In genomic region chr1:45147019-45147418, GRCm38 (mm10) we compare ENCODE assay signal across 25 mouse cellular contexts.
DNase-seq lines count a peak whose midpoint lies in the region; ATAC-seq and TF ChIP-seq lines count a peak whose summit lies in the region.
"Had no signal": no experiment of that assay in that cellular context is flagged by ENCODE, and none has a peak within 500 bp of the region (broad histone marks: within the 10 kb centered on the region; RNA-seq: fewer than 3 reads in every experiment).

No protein-coding gene starts in this region.

- no peak for DNase-seq in frontal cortex, postnatal 10 days (ENCODE audit: low spot score in 2 of 2)
- peak; percentile 5 for DNase-seq in limb, embryonic 14.5 days (ENCODE audit: low spot score)
- no peak for DNase-seq in limb, embryonic 10.5 days (ENCODE audit: low spot score)
- DNase-seq in cerebellum, postnatal 14 days, result no peak
- DNase-seq in embryo, embryonic 10.5 days (ENCODE audit: low spot score), result no peak
- DNase-seq: adrenal gland, adult 2 months; adrenal gland, postnatal 14 days; B cell, adult 2 months; cerebellum, adult 18-20 months; cerebellum, adult 9-10 months; cerebellum, postnatal 25 days; embryo, embryonic 11 days; forebrain, postnatal 0 days; gastrocnemius, postnatal 10 days; gastrocnemius, postnatal 36 days had no signal

- H3K9me3 ChIP-seq in limb, embryonic 14.5 days (ENCODE audit: control insufficient read depth, low read length), result no peaks in the 10 kb centered on the region
- no peaks in the 10 kb centered on the region for H3K9me3 ChIP-seq in limb, embryonic 10.5 days (replicated peaks)
- H3K9me3 ChIP-seq: embryonic facial prominence, embryonic 10.5 days; embryonic facial prominence, embryonic 13.5 days; G1E; hindbrain, embryonic 12.5 days; hindbrain, embryonic 15.5 days had no signal

- 38% methylated on average over 2 of the region's 2 CpGs for WGBS in limb, embryonic 14.5 days
- whole genome bisulfite sequencing in limb, embryonic 10.5 days, result 68% methylated on average over 2 of the region's 2 CpGs

- peak; percentile 55 for ATAC-seq in frontal cortex, adult (ENCODE audit: low TSS enrichment)
- ATAC-seq in limb, embryonic 14.5 days (ENCODE audit: low FRiP score, low read depth), result no peak
- ATAC-seq: forebrain, embryonic 14.5 days; forebrain, postnatal 0 days; intestine, postnatal 0 days had no signal

- no peaks in the 10 kb centered on the region for H3K27me3 ChIP-seq in limb, embryonic 14.5 days (ENCODE audit: control insufficient read depth, insufficient read depth, low read length)
- no peaks in the 10 kb centered on the region for H3K27me3 ChIP-seq in limb, embryonic 10.5 days (ENCODE audit: low read depth, poor library complexity, severe bottlenecking)
- H3K27me3 ChIP-seq: CH12.LX; embryonic facial prominence, embryonic 13.5 days; hindbrain, embryonic 12.5 days; hindbrain, embryonic 15.5 days had no signal

- H3K4me2 ChIP-seq in limb, embryonic 14.5 days (replicated peaks; ENCODE audit: low read depth, low read length, severe bottlenecking), result no peak overlapping the region
- H3K4me2 ChIP-seq: embryonic facial prominence, embryonic 13.5 days; hindbrain, embryonic 12.5 days; hindbrain, embryonic 15.5 days had no signal

- H3K36me3 ChIP-seq in limb, embryonic 14.5 days (ENCODE audit: control insufficient read depth, insufficient read depth, low read length), result no peaks in the 10 kb centered on the region
- no peaks in the 10 kb centered on the region for H3K36me3 ChIP-seq in limb, embryonic 10.5 days
- H3K36me3 ChIP-seq: embryonic facial prominence, embryonic 10.5 days; embryonic facial prominence, embryonic 13.5 days; G1E; hindbrain, embryonic 12.5 days; hindbrain, embryonic 15.5 days had no signal

- no peak for TF ChIP-seq CTCF in embryonic fibroblast, embryonic 13.5 days (IDR thresholded peaks at IDR 0.05; ENCODE audit: borderline replicate concordance, insufficient read depth, low read length)

- H3K4me1 ChIP-seq in limb, embryonic 14.5 days (ENCODE audit: control insufficient read depth, insufficient read depth, low read length), result no peaks in the 10 kb centered on the region
- H3K4me1 ChIP-seq in limb, embryonic 10.5 days, result no peaks in the 10 kb centered on the region
- H3K4me1 ChIP-seq in embryonic fibroblast, embryonic 13.5 days (ENCODE audit: control insufficient read depth, insufficient read depth, low read length), result peaks cover 5% of the 10 kb centered on the region; the same call in 1 of the 2 replicates
- H3K4me1 ChIP-seq: embryonic facial prominence, embryonic 10.5 days; embryonic facial prominence, embryonic 13.5 days; hindbrain, embryonic 12.5 days; hindbrain, embryonic 15.5 days had no signal

- H3K4me3 ChIP-seq in limb, embryonic 14.5 days (replicated peaks; ENCODE audit: low read length), result no peak overlapping the region
- no peak overlapping the region for H3K4me3 ChIP-seq in limb, embryonic 10.5 days
- H3K4me3 ChIP-seq in embryonic fibroblast, embryonic 13.5 days (ENCODE audit: insufficient read depth, low read length), result no peak overlapping the region
- H3K4me3 ChIP-seq: embryonic facial prominence, embryonic 10.5 days; embryonic facial prominence, embryonic 13.5 days; hindbrain, embryonic 12.5 days; hindbrain, embryonic 15.5 days had no signal

- H3K27ac ChIP-seq in limb, embryonic 14.5 days (replicated peaks; ENCODE audit: low read depth, low read length), result no peak overlapping the region
- H3K27ac ChIP-seq in limb, embryonic 10.5 days, result no peak overlapping the region
- H3K27ac ChIP-seq in embryonic fibroblast, embryonic 13.5 days (ENCODE audit: insufficient read depth, low read length), result peak overlapping the region; percentile 95
- H3K27ac ChIP-seq: embryonic facial prominence, embryonic 10.5 days; embryonic facial prominence, embryonic 13.5 days; hindbrain, embryonic 12.5 days; hindbrain, embryonic 15.5 days had no signal

- TF ChIP-seq POLR2A in limb, embryonic 14.5 days (IDR thresholded peaks at IDR 0.05; ENCODE audit: borderline replicate concordance, extremely low read depth, insufficient read depth, insufficient read length), result no peak
- no peak for TF ChIP-seq POLR2A in embryonic fibroblast, embryonic 13.5 days (IDR thresholded peaks at IDR 0.05; ENCODE audit: low read depth, low read length)

- H3K9ac ChIP-seq in limb, embryonic 14.5 days (ENCODE audit: low read depth, low read length, severe bottlenecking), result no peak overlapping the region
- H3K9ac ChIP-seq: embryonic facial prominence, embryonic 13.5 days; forebrain, postnatal 0 days; hindbrain, embryonic 12.5 days; hindbrain, embryonic 15.5 days had no signal
